Mouse (Mus musculus) CD4-positive, CD25-positive, alpha-beta regulatory T cell, adult 2 months (primary cell): ENCODE measurements around the gene Dnm2.
A peak's percentile ranks its signal among the peaks of the same experiment; 100 is the strongest.

Source experiments
- DNase-seq: peaks from one replicate; pipeline ENCODE4 v3.0.0-alpha.2; 2012; ENCODE audit warnings: low read depth, low spot score

Dnm2 gene

GRCm38 (mm10) chr9:21428178-21428577 is 3.5 kb downstream of the Dnm2 start:
- DNase-seq, result no peak

- DNase-seq, result no peak
Measured at GRCm38 (mm10) chr9:21430724-21431123, 6.0 kb downstream of the Dnm2 start.

GRCm38 (mm10) chr9:21432066-21432465 is 7.4 kb downstream of the Dnm2 start:
- DNase-seq, result no peak

- DNase-seq, result no peak
Measured at GRCm38 (mm10) chr9:21433766-21434165, 9.1 kb downstream of the Dnm2 start.

- DNase-seq, result no peak
Measured at GRCm38 (mm10) chr9:21434410-21434809, 9.7 kb downstream of the Dnm2 start.

- DNase-seq, result peak; percentile 91
Measured at GRCm38 (mm10) chr9:21435777-21436635, 11.3 kb downstream of the Dnm2 start.

- no peak for DNase-seq
Measured at GRCm38 (mm10) chr9:21437577-21437976, 12.9 kb downstream of the Dnm2 start.

GRCm38 (mm10) chr9:21438219-21438618 is 13.5 kb downstream of the Dnm2 start:
- no peak for DNase-seq

GRCm38 (mm10) chr9:21439456-21439855 is 14.7 kb downstream of the Dnm2 start:
- no peak for DNase-seq

- DNase-seq, result no peak
Measured at GRCm38 (mm10) chr9:21439914-21440313, 15.2 kb downstream of the Dnm2 start.

GRCm38 (mm10) chr9:21440387-21440786 is 15.7 kb downstream of the Dnm2 start:
- no peak for DNase-seq

GRCm38 (mm10) chr9:21443853-21444252 is 19.1 kb downstream of the Dnm2 start:
- no peak for DNase-seq

- DNase-seq, result no peak
Measured at GRCm38 (mm10) chr9:21444574-21444973, 19.9 kb downstream of the Dnm2 start.

GRCm38 (mm10) chr9:21445081-21445744 is 20.5 kb downstream of the Dnm2 start:
- no peak for DNase-seq

- DNase-seq, result peak; percentile 35
Measured at GRCm38 (mm10) chr9:21447778-21448177, 23.1 kb downstream of the Dnm2 start.

- DNase-seq, result peak; percentile 71
Measured at GRCm38 (mm10) chr9:21449710-21450109, 25.0 kb downstream of the Dnm2 start.

GRCm38 (mm10) chr9:21450270-21450669 is 25.6 kb downstream of the Dnm2 start:
- DNase-seq, result peak; percentile 37

- DNase-seq, result peak; percentile 52
Measured at GRCm38 (mm10) chr9:21451391-21451790, 26.7 kb downstream of the Dnm2 start.

GRCm38 (mm10) chr9:21451870-21452269 is 27.2 kb downstream of the Dnm2 start:
- no peak for DNase-seq

GRCm38 (mm10) chr9:21453003-21453402 is 28.3 kb downstream of the Dnm2 start:
- DNase-seq, result no peak

GRCm38 (mm10) chr9:21453459-21453858 is 28.8 kb downstream of the Dnm2 start:
- DNase-seq, result no peak

GRCm38 (mm10) chr9:21454556-21454955 is 29.8 kb downstream of the Dnm2 start:
- no peak for DNase-seq
